Mouse (Mus musculus): ENCODE measurements around the gene Il1b. TPM values are rescaled to one million over a fixed set of nuclear protein-coding genes. Genes with fewer than 3 reads are reported as not detected.

The Il1b gene
- not detected for polyA plus RNA-seq (2012; fragmentation: generic; extraction: Trizol)
- long read RNA-seq, experiment 1: 0 reads
- long read RNA-seq, experiment 2: 0 reads

- no peaks in the 10 kb centered on the region for H3K27me3 ChIP-seq (ENCODE audit: control insufficient read depth, insufficient read depth, insufficient read length)
- H3ac ChIP-seq (ENCODE audit: control insufficient read depth, insufficient read length, low read depth): no peak within 1 kb of the TSS
- TF ChIP-seq CTCF (IDR thresholded peaks at IDR 0.05; ENCODE audit: control insufficient read depth, insufficient read depth, insufficient read length) (no peak), MYOG (IDR thresholded peaks at IDR 0.05; ENCODE audit: control insufficient read depth, extremely low read depth, insufficient read length) (no peak), USF1 (IDR thresholded peaks at IDR 0.05; ENCODE audit: low read depth) (no peak)
- no peaks in the 10 kb centered on the region for H3K79me3 ChIP-seq (ENCODE audit: low read depth)
- H3K36me3 ChIP-seq (ENCODE audit: control insufficient read depth, insufficient read depth): no peaks in the 10 kb centered on the region
- no peaks in the 10 kb centered on the region for H3K79me2 ChIP-seq (ENCODE audit: control insufficient read depth, insufficient read depth)
- H3K4me3 ChIP-seq (ENCODE audit: insufficient read depth, poor library complexity, severe bottlenecking): no peak within 1 kb of the TSS
These were observed at the start of gene Il1b for GRCm38 (mm10) chr2:129371039-129371438. Gene Il1b, minus strand, starts transcription at chr2:129371139.

GRCm38 (mm10) chr2:129419361-129419880 is 48.5 kb upstream of the Il1b start:
- Histone ChIP-seq H3ac (ENCODE audit: control insufficient read depth, insufficient read length, low read depth) (no peak overlapping the region), H3K79me2 (ENCODE audit: control insufficient read depth, insufficient read depth) (no peaks in the 10 kb centered on the region), H3K27me3 (ENCODE audit: control insufficient read depth, insufficient read depth, insufficient read length) (peaks cover 3% of the 10 kb centered on the region), H3K4me3 (ENCODE audit: insufficient read depth, poor library complexity, severe bottlenecking) (no peak overlapping the region), H3K79me3 (ENCODE audit: low read depth) (no peaks in the 10 kb centered on the region), H3K36me3 (ENCODE audit: control insufficient read depth, insufficient read depth) (no peaks in the 10 kb centered on the region)
- no peak for TF ChIP-seq CTCF (IDR thresholded peaks at IDR 0.05; ENCODE audit: control insufficient read depth, insufficient read depth, insufficient read length)
- no peak for TF ChIP-seq FOSL1 (IDR thresholded peaks at IDR 0.05; ENCODE audit: insufficient read depth, low read length, poor library complexity, severe bottlenecking)
- no peak for TF ChIP-seq MYOD1 (IDR thresholded peaks at IDR 0.05; ENCODE audit: control insufficient read depth, insufficient read length, low read depth)
- no peak for TF ChIP-seq CEBPB (IDR thresholded peaks at IDR 0.05; ENCODE audit: low read depth)
- TF ChIP-seq MYOG (IDR thresholded peaks at IDR 0.05; ENCODE audit: control insufficient read depth, extremely low read depth, insufficient read length): no peak
- TF ChIP-seq USF1 (IDR thresholded peaks at IDR 0.05; ENCODE audit: low read depth): no peak
- no peak for TF ChIP-seq MAX (IDR thresholded peaks at IDR 0.05)

- TF ChIP-seq MYOG (IDR thresholded peaks at IDR 0.05; ENCODE audit: control insufficient read depth, extremely low read depth, insufficient read length) (no peak), USF1 (IDR thresholded peaks at IDR 0.05; ENCODE audit: low read depth) (no peak), CTCF (IDR thresholded peaks at IDR 0.05; ENCODE audit: control insufficient read depth, insufficient read depth, insufficient read length) (no peak), FOSL1 (IDR thresholded peaks at IDR 0.05; ENCODE audit: insufficient read depth, low read length, poor library complexity, severe bottlenecking) (no peak), CEBPB (IDR thresholded peaks at IDR 0.05; ENCODE audit: low read depth) (no peak), MYOD1 (IDR thresholded peaks at IDR 0.05; ENCODE audit: control insufficient read depth, insufficient read length, low read depth) (no peak), MAX (IDR thresholded peaks at IDR 0.05) (no peak)
- Histone ChIP-seq H3K36me3 (ENCODE audit: control insufficient read depth, insufficient read depth) (no peaks in the 10 kb centered on the region), H3ac (ENCODE audit: control insufficient read depth, insufficient read length, low read depth) (no peak overlapping the region), H3K27me3 (ENCODE audit: control insufficient read depth, insufficient read depth, insufficient read length) (peaks cover 3% of the 10 kb centered on the region), H3K79me2 (ENCODE audit: control insufficient read depth, insufficient read depth) (no peaks in the 10 kb centered on the region), H3K79me3 (ENCODE audit: low read depth) (no peaks in the 10 kb centered on the region), H3K4me3 (ENCODE audit: insufficient read depth, poor library complexity, severe bottlenecking) (no peak overlapping the region)
These were observed 43.7 kb upstream of the Il1b start for GRCm38 (mm10) chr2:129414593-129414992.

- H3K4me3 ChIP-seq (ENCODE audit: insufficient read depth, poor library complexity, severe bottlenecking): no peak overlapping the region
- no peak overlapping the region for H3ac ChIP-seq (ENCODE audit: control insufficient read depth, insufficient read length, low read depth)
- peaks cover 3% of the 10 kb centered on the region for H3K27me3 ChIP-seq (ENCODE audit: control insufficient read depth, insufficient read depth, insufficient read length)
- no peaks in the 10 kb centered on the region for H3K79me2 ChIP-seq (ENCODE audit: control insufficient read depth, insufficient read depth)
- TF ChIP-seq USF1 (IDR thresholded peaks at IDR 0.05; ENCODE audit: low read depth): no peak
- no peak for TF ChIP-seq FOSL1 (IDR thresholded peaks at IDR 0.05; ENCODE audit: insufficient read depth, low read length, poor library complexity, severe bottlenecking)
- no peak for TF ChIP-seq CTCF (IDR thresholded peaks at IDR 0.05; ENCODE audit: control insufficient read depth, insufficient read depth, insufficient read length)
- no peak for TF ChIP-seq MYOG (IDR thresholded peaks at IDR 0.05; ENCODE audit: control insufficient read depth, extremely low read depth, insufficient read length)
- TF ChIP-seq MYOD1 (IDR thresholded peaks at IDR 0.05; ENCODE audit: control insufficient read depth, insufficient read length, low read depth): no peak
- no peak for TF ChIP-seq MAX (IDR thresholded peaks at IDR 0.05)
- no peak for TF ChIP-seq CEBPB (IDR thresholded peaks at IDR 0.05; ENCODE audit: low read depth)
- no peaks in the 10 kb centered on the region for H3K36me3 ChIP-seq (ENCODE audit: control insufficient read depth, insufficient read depth)
- no peaks in the 10 kb centered on the region for H3K79me3 ChIP-seq (ENCODE audit: low read depth)
These were observed 42.5 kb upstream of the Il1b start for GRCm38 (mm10) chr2:129413488-129413887.

- H3K79me3 ChIP-seq (ENCODE audit: low read depth): no peaks in the 10 kb centered on the region
- H3K27me3 ChIP-seq (ENCODE audit: control insufficient read depth, insufficient read depth, insufficient read length): no peaks in the 10 kb centered on the region
- H3ac ChIP-seq (ENCODE audit: control insufficient read depth, insufficient read length, low read depth): no peak overlapping the region
- H3K4me3 ChIP-seq (ENCODE audit: insufficient read depth, poor library complexity, severe bottlenecking): no peak overlapping the region
- H3K79me2 ChIP-seq (ENCODE audit: control insufficient read depth, insufficient read depth): no peaks in the 10 kb centered on the region
- H3K36me3 ChIP-seq (ENCODE audit: control insufficient read depth, insufficient read depth): no peaks in the 10 kb centered on the region
- TF ChIP-seq MAX (IDR thresholded peaks at IDR 0.05) (no peak), CTCF (IDR thresholded peaks at IDR 0.05; ENCODE audit: control insufficient read depth, insufficient read depth, insufficient read length) (no peak), MYOG (IDR thresholded peaks at IDR 0.05; ENCODE audit: control insufficient read depth, extremely low read depth, insufficient read length) (no peak), CEBPB (IDR thresholded peaks at IDR 0.05; ENCODE audit: low read depth) (no peak), FOSL1 (IDR thresholded peaks at IDR 0.05; ENCODE audit: insufficient read depth, low read length, poor library complexity, severe bottlenecking) (no peak), MYOD1 (IDR thresholded peaks at IDR 0.05; ENCODE audit: control insufficient read depth, insufficient read length, low read depth) (no peak), USF1 (IDR thresholded peaks at IDR 0.05; ENCODE audit: low read depth) (no peak)
These were observed 40.7 kb upstream of the Il1b start for GRCm38 (mm10) chr2:129411651-129412050.

GRCm38 (mm10) chr2:129410344-129410743 is 39.4 kb upstream of the Il1b start:
- H3K4me3 ChIP-seq (ENCODE audit: insufficient read depth, poor library complexity, severe bottlenecking): no peak overlapping the region
- TF ChIP-seq CTCF (IDR thresholded peaks at IDR 0.05; ENCODE audit: control insufficient read depth, insufficient read depth, insufficient read length): no peak
- no peak for TF ChIP-seq MYOG (IDR thresholded peaks at IDR 0.05; ENCODE audit: control insufficient read depth, extremely low read depth, insufficient read length)
- no peak for TF ChIP-seq CEBPB (IDR thresholded peaks at IDR 0.05; ENCODE audit: low read depth)
- TF ChIP-seq MYOD1 (IDR thresholded peaks at IDR 0.05; ENCODE audit: control insufficient read depth, insufficient read length, low read depth): no peak
- TF ChIP-seq MAX (IDR thresholded peaks at IDR 0.05): no peak
- H3K27me3 ChIP-seq (ENCODE audit: control insufficient read depth, insufficient read depth, insufficient read length): no peaks in the 10 kb centered on the region
- no peak overlapping the region for H3ac ChIP-seq (ENCODE audit: control insufficient read depth, insufficient read length, low read depth)
- H3K36me3 ChIP-seq (ENCODE audit: control insufficient read depth, insufficient read depth): no peaks in the 10 kb centered on the region
- no peaks in the 10 kb centered on the region for H3K79me2 ChIP-seq (ENCODE audit: control insufficient read depth, insufficient read depth)
- H3K79me3 ChIP-seq (ENCODE audit: low read depth): no peaks in the 10 kb centered on the region
